Mouse (Mus musculus) intestine, postnatal 0 days (tissue): ENCODE results near the gene Ncbp1. TPM values are rescaled to one million over a fixed set of nuclear protein-coding genes. Genes with fewer than 3 reads are reported as not detected.
A peak's percentile ranks its signal among the peaks of the same experiment; 100 is the strongest.

Experiments used
- ATAC-seq: fragments of 200-750 bp; cut with Nextera tagmentation; 2 replicates; pipeline ENCODE4 v1.8.0; 2017; ENCODE audit warnings: mild to moderate bottlenecking, moderate TSS enrichment, moderate library complexity
- H3K27ac ChIP-seq: fragments of 300-500 bp; sonication (generic); 2 replicates; pipeline ENCODE4 v1.5.1; 2014; ENCODE audit warnings: mild to moderate bottlenecking, low read depth, low read length, moderate library complexity
- H3K27me3 ChIP-seq: fragments of 300-500 bp; sonication (generic); replicated peaks from 2 replicates; pipeline ENCODE4 v1.6.1; 2014; ENCODE audit warnings: low read length, mixed read lengths; ENCODE audit not compliant: control insufficient read depth, insufficient read depth
- H3K36me3 ChIP-seq: fragments of 300-500 bp; sonication (generic); 2 replicates; pipeline ENCODE4 v1.6.1; 2014; ENCODE audit warnings: mild to moderate bottlenecking, moderate library complexity; ENCODE audit not compliant: control insufficient read depth, insufficient read depth
- H3K4me1 ChIP-seq: fragments of 300-500 bp; sonication (generic); replicated peaks from 2 replicates; pipeline ENCODE4 v1.6.1; 2014; ENCODE audit warnings: antibody characterized with exemption, low read length, mixed read lengths; ENCODE audit not compliant: control insufficient read depth, insufficient read depth
- H3K4me2 ChIP-seq: fragments of 300-500 bp; sonication (generic); replicated peaks from 2 replicates; pipeline ENCODE4 v1.6.1; 2014; ENCODE audit warnings: low read depth, mild to moderate bottlenecking, moderate library complexity
- H3K4me3 ChIP-seq: fragments of 300-500 bp; sonication (generic); 2 replicates; pipeline ENCODE4 v1.5.1; 2014; ENCODE audit warnings: low read depth, low read length
- H3K9ac ChIP-seq: fragments of 300-500 bp; sonication (generic); 2 replicates; pipeline ENCODE4 v1.6.1; 2014; ENCODE audit warnings: mild to moderate bottlenecking, low read depth, low read length
- H3K9me3 ChIP-seq: fragments of 300-500 bp; sonication (generic); 2 replicates; pipeline ENCODE4 v1.6.1; 2016; ENCODE audit warnings: mixed run types; ENCODE audit not compliant: control insufficient read depth
- CTCF ChIP-seq: sonication (generic); IDR thresholded peaks from 2 replicates; pipeline ENCODE4 v1.5.1; 2016; ENCODE audit warnings: low read depth, mild to moderate bottlenecking, control low read depth, antibody characterized with exemption, moderate library complexity
- WGBS: fragments of 180-500 bp; shearing (Covaris S2); extraction: QIAGEN DNeasy Blood & Tissue Kit; methylation state at CpG from one replicate; pipeline ENCODE4 v1.1.7; 2014; 5-methylcytosine and 5-hydroxymethylcytosine counted together
- polyA plus RNA-seq: library from polyadenylated mRNA; unstranded; fragments of >200 nt; fragmentation: Nextera tagmentation; extraction: Ambion mirVana; gene quantifications from 2 replicates; pipeline ENCODE4 v1.2.1, GENCODE M21; 2015

The Ncbp1 gene
- polyA plus RNA-seq, 1 experiment from 2014 or later = 21.7 TPM

DNA sequence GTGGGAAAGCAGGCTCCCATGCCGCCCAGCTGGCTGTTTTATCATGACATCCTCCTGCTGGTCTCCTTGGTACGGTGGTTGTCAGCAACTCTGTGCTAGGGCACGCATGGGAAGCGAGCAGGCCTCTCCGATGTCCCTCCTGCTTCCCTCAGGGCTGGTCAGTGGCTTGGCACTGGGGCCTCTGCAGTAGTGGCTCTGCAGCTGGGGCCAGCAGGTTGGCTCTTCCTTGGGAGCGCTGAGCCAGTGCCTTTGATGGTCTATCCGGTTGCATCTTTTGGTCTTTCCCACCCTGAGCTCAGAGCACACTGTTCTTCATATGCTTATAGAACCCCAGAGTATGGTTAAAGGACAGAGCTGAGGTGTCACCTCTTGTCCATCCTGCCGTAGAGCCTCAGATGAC is 28.3 kb upstream of the Ncbp1 start:
- peaks cover 16% of the 10 kb centered on the region; the same call in 1 of the 2 replicates for H3K36me3 ChIP-seq
- no peak overlapping the region for H3K9ac ChIP-seq
- TF ChIP-seq CTCF = no peak
- no peak for ATAC-seq
- no peak overlapping the region for H3K27ac ChIP-seq
- H3K4me2 ChIP-seq = no peak overlapping the region
- H3K27me3 ChIP-seq = no peaks in the 10 kb centered on the region
- no peaks in the 10 kb centered on the region for H3K4me1 ChIP-seq
- H3K4me3 ChIP-seq = no peak overlapping the region
- no peaks in the 10 kb centered on the region for H3K9me3 ChIP-seq
- whole genome bisulfite sequencing = 89% methylated on average over 8 of the region's 8 CpGs

DNA sequence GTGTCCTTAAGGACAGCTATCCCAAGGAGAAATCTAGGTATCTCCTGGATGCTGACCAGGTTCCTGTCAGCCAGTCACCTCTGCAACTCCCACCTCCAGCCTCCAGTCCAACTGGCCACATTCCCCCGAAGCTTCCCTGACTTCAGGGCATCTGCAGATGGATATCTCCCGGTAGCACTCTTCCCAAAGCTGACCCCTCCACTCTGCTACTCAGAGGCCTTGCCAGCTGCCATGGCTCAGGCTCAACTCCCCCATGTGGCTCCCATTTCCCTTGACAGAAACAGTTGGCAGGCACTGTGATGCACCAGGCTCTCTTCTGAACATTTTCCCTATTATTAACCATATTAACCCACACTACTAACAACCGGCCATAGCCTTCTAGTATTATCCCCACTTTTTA is 27.1 kb upstream of the Ncbp1 start:
- TF ChIP-seq CTCF = no peak
- Histone ChIP-seq H3K9me3 (no peaks in the 10 kb centered on the region), H3K4me3 (no peak overlapping the region), H3K9ac (no peak overlapping the region), H3K4me2 (no peak overlapping the region), H3K27me3 (no peaks in the 10 kb centered on the region), H3K4me1 (no peaks in the 10 kb centered on the region), H3K36me3 (peaks cover 24% of the 10 kb centered on the region; the same call in 1 of the 2 replicates), H3K27ac (no peak overlapping the region)
- ATAC-seq = no peak
- WGBS = 60% methylated on average over 3 of the region's 3 CpGs

DNA sequence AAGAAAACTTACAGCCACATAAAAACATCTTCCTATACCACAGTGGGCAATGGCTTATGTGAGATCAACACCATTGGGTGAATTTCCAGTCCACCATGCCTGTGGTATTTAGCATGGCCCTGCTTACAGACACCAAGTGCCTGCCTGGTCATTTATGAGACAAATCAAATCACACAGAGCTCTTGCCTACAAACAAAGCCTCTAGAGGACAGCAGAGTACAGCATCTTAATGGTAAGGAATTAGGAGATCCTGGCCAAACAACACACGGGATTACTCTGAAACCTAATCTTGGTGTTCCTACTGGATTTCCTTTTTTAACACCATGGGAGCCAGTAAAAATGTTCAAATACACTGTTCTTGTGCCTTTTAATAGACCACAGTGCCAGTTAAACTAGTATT is 23.1 kb upstream of the Ncbp1 start:
- no peaks in the 10 kb centered on the region for H3K4me1 ChIP-seq
- H3K9ac ChIP-seq = no peak overlapping the region
- 79% methylated on average over 1 of the region's 1 CpGs for WGBS
- H3K27ac ChIP-seq = no peak overlapping the region
- no peak for ATAC-seq
- no peak overlapping the region for H3K4me3 ChIP-seq
- peak; percentile 18; the same call in 1 of the 2 replicates for TF ChIP-seq CTCF
- no peak overlapping the region for H3K4me2 ChIP-seq
- H3K27me3 ChIP-seq = no peaks in the 10 kb centered on the region
- H3K9me3 ChIP-seq = no peaks in the 10 kb centered on the region
- H3K36me3 ChIP-seq = peaks cover 63% of the 10 kb centered on the region

DNA sequence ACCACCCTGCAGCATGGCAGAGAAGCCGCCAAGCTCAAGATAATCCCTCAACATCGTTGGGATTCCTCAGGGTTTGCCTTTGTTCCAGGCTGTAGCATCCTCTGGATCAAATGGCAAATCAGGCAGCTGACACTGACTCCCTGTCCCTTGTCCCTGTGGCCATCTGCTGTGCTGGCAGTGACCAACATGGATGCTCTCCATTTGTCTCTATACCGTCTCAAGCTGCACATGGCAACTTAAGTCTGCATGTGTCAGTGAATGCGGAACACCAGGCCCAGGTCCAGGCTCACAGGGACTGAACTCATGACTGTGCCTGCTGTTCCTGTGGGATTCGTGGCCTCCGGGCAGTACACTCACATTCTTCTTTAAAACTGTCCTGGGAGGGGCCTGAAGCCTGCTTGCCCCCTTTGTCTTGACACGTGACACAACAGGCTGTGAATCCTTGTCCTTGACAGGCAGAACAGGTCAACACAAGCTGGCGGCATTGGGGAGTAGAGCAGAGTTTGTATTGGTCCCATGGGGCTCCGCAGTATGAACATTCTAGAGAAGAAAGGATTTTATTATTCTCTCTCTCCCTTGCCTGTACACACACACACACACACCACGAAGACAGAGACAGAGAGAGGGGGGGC is 21.8 kb upstream of the Ncbp1 start:
- Histone ChIP-seq H3K4me1 (no peaks in the 10 kb centered on the region), H3K4me2 (no peak overlapping the region), H3K27ac (no peak overlapping the region), H3K4me3 (no peak overlapping the region), H3K36me3 (peaks cover 67% of the 10 kb centered on the region), H3K9ac (no peak overlapping the region), H3K9me3 (no peaks in the 10 kb centered on the region), H3K27me3 (no peaks in the 10 kb centered on the region)
- no peak for TF ChIP-seq CTCF
- WGBS = 84% methylated on average over 10 of the region's 10 CpGs
- no peak for ATAC-seq

DNA sequence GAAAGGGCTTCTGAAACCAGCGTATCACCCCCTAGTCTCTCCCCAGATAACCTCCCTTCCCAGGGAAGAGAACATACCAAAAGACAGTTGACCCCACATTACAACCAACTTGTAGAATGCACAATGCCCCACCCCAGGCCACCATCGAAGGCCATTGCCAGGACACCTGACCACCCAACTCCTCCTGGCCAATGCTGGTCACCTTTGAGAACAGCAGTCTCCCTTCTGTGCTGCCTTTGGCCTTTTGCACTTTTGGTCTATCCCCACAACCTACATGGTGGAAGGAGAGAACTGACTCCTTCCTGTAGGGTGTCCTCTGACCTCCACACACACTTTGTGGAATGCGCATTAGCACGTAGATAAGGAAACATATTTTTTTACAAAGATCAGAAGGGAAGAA is 20.9 kb upstream of the Ncbp1 start:
- Histone ChIP-seq H3K27ac (no peak overlapping the region), H3K4me2 (no peak overlapping the region), H3K36me3 (peaks cover 67% of the 10 kb centered on the region), H3K9ac (no peak overlapping the region), H3K4me1 (no peaks in the 10 kb centered on the region), H3K4me3 (no peak overlapping the region), H3K9me3 (no peaks in the 10 kb centered on the region), H3K27me3 (no peaks in the 10 kb centered on the region)
- ATAC-seq = no peak
- 92% methylated on average over 4 of the region's 4 CpGs for WGBS
- TF ChIP-seq CTCF = no peak

DNA sequence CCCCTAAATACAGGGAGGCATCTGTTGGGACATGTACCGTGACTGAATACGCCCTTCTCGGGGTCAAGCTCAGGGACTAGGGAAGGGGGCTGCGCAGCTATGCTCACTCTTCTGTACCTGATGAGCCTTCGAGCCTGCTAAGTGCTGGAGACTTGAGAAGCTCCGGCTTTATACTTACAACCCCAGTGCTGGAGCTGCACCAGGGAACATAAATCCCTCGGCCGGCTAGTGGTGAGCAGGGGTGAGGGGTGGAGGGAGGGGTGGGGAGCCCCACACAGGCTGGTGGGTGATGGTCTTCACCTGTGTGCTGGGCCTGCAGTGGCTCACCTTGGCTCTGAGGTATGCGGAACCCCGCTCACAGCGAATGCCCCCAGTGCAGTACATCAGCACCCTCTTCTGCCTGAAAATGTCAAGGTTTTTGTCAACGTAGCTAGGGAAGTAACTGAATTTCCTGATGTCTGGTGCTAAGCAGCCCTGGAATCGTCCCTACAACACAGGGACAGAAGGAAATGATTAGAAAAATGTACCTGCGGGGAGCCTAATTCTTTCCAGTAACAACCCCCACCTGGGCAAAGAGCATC is 18.8 kb upstream of the Ncbp1 start:
- Histone ChIP-seq H3K9ac (no peak overlapping the region), H3K4me1 (no peaks in the 10 kb centered on the region), H3K36me3 (peaks cover 70% of the 10 kb centered on the region), H3K27me3 (no peaks in the 10 kb centered on the region), H3K9me3 (no peaks in the 10 kb centered on the region), H3K4me3 (no peak overlapping the region), H3K4me2 (no peak overlapping the region), H3K27ac (no peak overlapping the region)
- WGBS = 94% methylated on average over 14 of the region's 14 CpGs
- ATAC-seq = no peak
- peak; percentile 5; the same call in 1 of the 2 replicates for TF ChIP-seq CTCF

DNA sequence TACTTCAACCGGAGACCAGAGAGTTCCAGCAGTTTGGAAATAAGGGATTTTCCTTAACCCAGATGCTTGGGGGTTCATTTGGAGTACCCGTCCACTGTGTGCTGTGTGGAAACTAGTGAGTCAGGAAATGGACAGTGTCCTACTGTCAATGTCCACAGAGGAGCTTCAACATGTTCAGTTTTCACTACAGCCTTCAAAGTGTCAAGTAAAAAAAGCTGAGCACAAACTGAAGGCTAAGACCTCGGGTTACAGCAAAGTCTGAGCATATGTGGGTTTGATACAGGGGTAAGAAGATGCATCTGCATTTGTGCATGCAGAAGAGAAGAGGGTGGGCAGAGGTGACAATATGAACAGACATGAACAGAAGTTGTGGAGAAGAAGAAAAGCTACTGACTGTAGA is 17.6 kb upstream of the Ncbp1 start:
- WGBS = 88% methylated on average over 3 of the region's 3 CpGs
- no peak overlapping the region for H3K4me2 ChIP-seq
- no peak for TF ChIP-seq CTCF

More for the DNA sequence above, 17.6 kb upstream of the Ncbp1 start:
- H3K9me3 ChIP-seq = no peaks in the 10 kb centered on the region
- no peak overlapping the region for H3K27ac ChIP-seq
- no peaks in the 10 kb centered on the region for H3K27me3 ChIP-seq
- no peak overlapping the region for H3K4me3 ChIP-seq
- no peak for ATAC-seq
- H3K9ac ChIP-seq = no peak overlapping the region
- H3K4me1 ChIP-seq = no peaks in the 10 kb centered on the region
- peaks cover 80% of the 10 kb centered on the region for H3K36me3 ChIP-seq
